In genomic region chr4:137483871-137484270, GRCm38 (mm10) we compare ENCODE assay signal across 10 mouse cellular contexts. TPM values are rescaled to one million over a fixed set of nuclear protein-coding genes. Genes with fewer than 3 reads are reported as not detected.
DNase-seq lines count a peak whose midpoint lies in the region; ATAC-seq and TF ChIP-seq lines count a peak whose summit lies in the region.
"Had no signal": no experiment of that assay in that cellular context is flagged by ENCODE, and none has a peak within 500 bp of the region (broad histone marks: within the 10 kb centered on the region; RNA-seq: fewer than 3 reads in every experiment).

No protein-coding gene starts in this region.

- peak overlapping the region; percentile 92 for H3K27ac ChIP-seq in kidney, embryonic 15.5 days
- H3K27ac ChIP-seq in liver, postnatal 0 days (ENCODE audit: low read depth): peak overlapping the region; percentile 55; the same call in 1 of the 2 replicates
- H3K27ac ChIP-seq in neural tube, embryonic 15.5 days (replicated peaks): no peak overlapping the region

- H3K9ac ChIP-seq in kidney, embryonic 15.5 days: no peak overlapping the region
- no peak overlapping the region for H3K9ac ChIP-seq in liver, postnatal 0 days (replicated peaks)
- no peak overlapping the region for H3K9ac ChIP-seq in neural tube, embryonic 15.5 days (replicated peaks)

- peak; percentile 73 to 81 for DNase-seq in adrenal gland, adult (ENCODE audit: inconsistent age in 2 of 2, low spot score in 1 of 2)
- DNase-seq in adrenal gland, postnatal 4 days (ENCODE audit: low spot score in 2 of 2): no peak
- peak; percentile 81 for DNase-seq in adrenal gland, postnatal 14 days
- DNase-seq in liver, postnatal 0 days: no peak
- DNase-seq: spleen, adult 18-20 months had no signal

- ATAC-seq in kidney, embryonic 15.5 days (replicated peaks; ENCODE audit: low FRiP score): no peak
- ATAC-seq in liver, postnatal 0 days: no peak
- no peak for ATAC-seq in erythroid progenitor cell, adult 5-6 weeks (replicated peaks; ENCODE audit: low FRiP score, poor library complexity, severe bottlenecking)
- ATAC-seq in neural tube, embryonic 15.5 days (ENCODE audit: low FRiP score): no peak
- ATAC-seq in cerebellum, adult (ENCODE audit: insufficient number of reproducible peaks, low FRiP score, low TSS enrichment): no peak

- H3K36me3 ChIP-seq in kidney, embryonic 15.5 days: no peaks in the 10 kb centered on the region
- no peaks in the 10 kb centered on the region for H3K36me3 ChIP-seq in liver, postnatal 0 days (replicated peaks; ENCODE audit: insufficient read depth, low read length)
- no peaks in the 10 kb centered on the region for H3K36me3 ChIP-seq in neural tube, embryonic 15.5 days

- no peaks in the 10 kb centered on the region for H3K9me3 ChIP-seq in kidney, embryonic 15.5 days (replicated peaks)
- no peaks in the 10 kb centered on the region for H3K9me3 ChIP-seq in liver, postnatal 0 days (ENCODE audit: low read length)
- no peaks in the 10 kb centered on the region for H3K9me3 ChIP-seq in neural tube, embryonic 15.5 days (replicated peaks)

- WGBS in kidney, embryonic 15.5 days: 35% methylated on average over 16 of the region's 16 CpGs
- WGBS in liver, postnatal 0 days (ENCODE audit: insufficient replicate concordance): 47% methylated on average over 16 of the region's 16 CpGs
- WGBS in neural tube, embryonic 15.5 days: 75% methylated on average over 16 of the region's 16 CpGs

- H3K4me1 ChIP-seq in kidney, embryonic 15.5 days: peaks cover 95% of the 10 kb centered on the region
- H3K4me1 ChIP-seq in liver, postnatal 0 days (ENCODE audit: insufficient read depth): peaks cover 61% of the 10 kb centered on the region
- peaks cover 62% of the 10 kb centered on the region for H3K4me1 ChIP-seq in neural tube, embryonic 15.5 days

- TF ChIP-seq CTCF in liver, postnatal 0 days (IDR thresholded peaks at IDR 0.05; ENCODE audit: low read depth): no peak

- TF ChIP-seq EP300 in liver, postnatal 0 days (IDR thresholded peaks at IDR 0.05; ENCODE audit: low read depth): 0 out of 2 replicates have a peak, but pooled peaks have one; percentile 40

- H3K27me3 ChIP-seq in kidney, embryonic 15.5 days: no peaks in the 10 kb centered on the region
- H3K27me3 ChIP-seq in liver, postnatal 0 days (ENCODE audit: insufficient read depth, low read length): no peaks in the 10 kb centered on the region
- no peaks in the 10 kb centered on the region for H3K27me3 ChIP-seq in neural tube, embryonic 15.5 days (replicated peaks)

- H3K4me3 ChIP-seq in kidney, embryonic 15.5 days (replicated peaks): no peak overlapping the region
- no peak overlapping the region for H3K4me3 ChIP-seq in liver, postnatal 0 days (ENCODE audit: low read depth, low read length)
- no peak overlapping the region for H3K4me3 ChIP-seq in neural tube, embryonic 15.5 days (replicated peaks)

- H3K4me2 ChIP-seq in kidney, embryonic 15.5 days: 0 out of 2 replicates have a peak overlapping the region, but pooled peaks have one; percentile 14
- 0 out of 2 replicates have a peak overlapping the region, but pooled peaks have one; percentile 6 for H3K4me2 ChIP-seq in liver, postnatal 0 days (ENCODE audit: low read depth, low read length)
- H3K4me2 ChIP-seq in neural tube, embryonic 15.5 days: no peak overlapping the region

RNA-seq across cellular contexts. Expression of gene Hspg2, which starts 15.3 kb away (rescaled TPM):
- total RNA-seq in adrenal gland, postnatal 4 days (2021): 100 to 1,000 TPM; 170 to 191 TPM
- total RNA-seq in adrenal gland, postnatal 14 days (2021): 230 and 242 TPM in 2 replicates
- polyA plus RNA-seq in kidney, embryonic 15.5 days (2015; fragmentation: Nextera tagmentation; extraction: Ambion mirVana): 34.2 and 35.7 TPM in 2 replicates
- 5.1 TPM in 2 replicates for polyA plus RNA-seq in liver, postnatal 0 days (2015; fragmentation: Nextera tagmentation; extraction: Ambion mirVana)
- total RNA-seq in erythroid progenitor cell, adult 5-6 weeks (2015; ENCODE audit: low replicate concordance): not detected in 2 replicates
- total RNA-seq in erythroid progenitor cell, adult 5-6 weeks (2017; ENCODE audit: low replicate concordance): 0.13 TPM in 1 of 2 replicates, not detected in the other
- 7.5 and 9.8 TPM in 2 replicates for polyA plus RNA-seq in neural tube, embryonic 15.5 days (2015; fragmentation: Nextera tagmentation; extraction: Ambion mirVana)

RNA-seq across cellular contexts. Expression of gene 1700013G24Rik, which starts 30.8 kb away (rescaled TPM):
- total RNA-seq in adrenal gland, postnatal 4 days (2021): not detected
- not detected in 2 replicates for total RNA-seq in adrenal gland, postnatal 14 days (2021)
- not detected in 2 replicates for polyA plus RNA-seq in kidney, embryonic 15.5 days (2015; fragmentation: Nextera tagmentation; extraction: Ambion mirVana)
- polyA plus RNA-seq in liver, postnatal 0 days (2015; fragmentation: Nextera tagmentation; extraction: Ambion mirVana): not detected in 2 replicates
- total RNA-seq in erythroid progenitor cell, adult 5-6 weeks (2015; ENCODE audit: low replicate concordance): not detected in 2 replicates
- total RNA-seq in erythroid progenitor cell, adult 5-6 weeks (2017; ENCODE audit: low replicate concordance): not detected in 2 replicates
- polyA plus RNA-seq in neural tube, embryonic 15.5 days (2015; fragmentation: Nextera tagmentation; extraction: Ambion mirVana): not detected in 2 replicates
- polyA plus RNA-seq: large intestine, adult 2 months had no signal

RNA-seq across cellular contexts. Expression of gene Cela3b, which starts 53.5 kb away (rescaled TPM):
- total RNA-seq in adrenal gland, postnatal 4 days (2021): 100 to 1,000 TPM in 1 of 2 experiments, not detected in 1; 918 TPM
- total RNA-seq in adrenal gland, postnatal 14 days (2021): not detected in 2 replicates
- not detected in 2 replicates for polyA plus RNA-seq in kidney, embryonic 15.5 days (2015; fragmentation: Nextera tagmentation; extraction: Ambion mirVana)
- 0.42 and 6.5 TPM in 2 replicates for polyA plus RNA-seq in liver, postnatal 0 days (2015; fragmentation: Nextera tagmentation; extraction: Ambion mirVana)
- total RNA-seq in erythroid progenitor cell, adult 5-6 weeks (2015; ENCODE audit: low replicate concordance): not detected in 2 replicates
- not detected in 2 replicates for total RNA-seq in erythroid progenitor cell, adult 5-6 weeks (2017; ENCODE audit: low replicate concordance)
- 0.86 TPM in 1 of 2 replicates, not detected in the other for polyA plus RNA-seq in neural tube, embryonic 15.5 days (2015; fragmentation: Nextera tagmentation; extraction: Ambion mirVana)

Comparison
In these comparisons a context has a peak if more than half of its experiments do, and no peak if none do; other contexts are left out.
1. DNase-seq: peak in adrenal gland, adult (2 of 2) and adrenal gland, postnatal 14 days (single experiment); none in adrenal gland, postnatal 4 days (0 of 2) and liver, postnatal 0 days (single experiment).
2. RNA of gene Hspg2, which starts 15.3 kb away (total RNA-seq): 230 to 242 TPM in adrenal gland, postnatal 14 days and 170 to 191 TPM in adrenal gland, postnatal 4 days; 0.13 TPM in erythroid progenitor cell, adult 5-6 weeks; every median in the first group is over 100 times any median in the second.